Mouse (Mus musculus): Measurements from ENCODE around the gene Olfr1046. TPM values are rescaled to one million over a fixed set of nuclear protein-coding genes. Genes with fewer than 3 reads are reported as not detected.
"Not testable (repeated sequence)": the region's sequence is repeated elsewhere in the genome, so short reads cannot be mapped to it uniquely, and the experiment has no call there.

Gene Olfr1046
- total and polyA plus RNA-seq, 2 experiments, result not detected

GRCm38 (mm10) chr2:86185583-86185982 is 33.5 kb downstream of the Olfr1046 start, which contains the start of gene Olfr52:
Gene Olfr52 (minus strand): TSS chr2:86185683.
- no peaks in the 10 kb centered on the region for H3K36me3 ChIP-seq (ENCODE audit: control insufficient read depth, insufficient read depth, low read length)
- H3K27me3 ChIP-seq (ENCODE audit: control insufficient read depth, insufficient read depth, low read length), result no peaks in the 10 kb centered on the region
- H3K9ac ChIP-seq (ENCODE audit: low read depth, low read length), result no peak within 1 kb of the TSS
- TF ChIP-seq POLR2A (IDR thresholded peaks at IDR 0.05; ENCODE audit: extremely low read depth, insufficient read depth, low read length), result no peak
- TF ChIP-seq CTCF (IDR thresholded peaks at IDR 0.05; ENCODE audit: low read depth, low read length), result no peak
- no peak within 1 kb of the TSS for H3K27ac ChIP-seq (replicated peaks; ENCODE audit: insufficient read depth, low read depth, low read length)
- no peak for DNase-seq (ENCODE audit: extremely low read depth, low read depth, low spot score)
- H3K79me2 ChIP-seq (ENCODE audit: control insufficient read depth, insufficient read depth, low read length), result no peaks in the 10 kb centered on the region
- H3K4me1 ChIP-seq (ENCODE audit: control insufficient read depth, insufficient read depth, low read length), result no peaks in the 10 kb centered on the region
- no peak within 1 kb of the TSS for H3K4me3 ChIP-seq (ENCODE audit: insufficient read depth, low read depth, low read length)

DNA sequence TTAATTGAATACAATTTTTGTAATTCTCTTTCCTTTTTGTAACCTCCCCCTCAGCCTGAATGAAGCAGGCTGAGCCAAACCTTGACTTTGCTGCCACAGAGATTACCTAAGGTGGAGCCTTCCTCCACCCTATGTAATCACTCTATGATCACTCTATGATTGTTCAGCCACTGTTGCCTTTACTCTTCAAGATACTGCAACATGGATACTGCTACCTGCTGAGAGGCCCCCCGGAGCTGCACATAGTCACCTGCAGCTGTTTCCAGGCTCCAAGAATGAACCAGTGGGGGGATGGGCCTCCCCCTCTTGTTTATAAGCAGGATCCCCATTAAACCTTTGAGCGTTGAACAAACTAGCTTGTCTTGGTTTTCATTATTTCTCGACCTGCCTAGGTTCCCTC is 39.2 kb downstream of the Olfr1046 start:
- Histone ChIP-seq H3K36me3 (ENCODE audit: control insufficient read depth, insufficient read depth, low read length) (no peaks in the 10 kb centered on the region), H3K27me3 (ENCODE audit: control insufficient read depth, insufficient read depth, low read length) (no peaks in the 10 kb centered on the region), H3K27ac (replicated peaks; ENCODE audit: insufficient read depth, low read depth, low read length) (no peak overlapping the region), H3K4me3 (ENCODE audit: insufficient read depth, low read depth, low read length) (no peak overlapping the region), H3K9ac (ENCODE audit: low read depth, low read length) (no peak overlapping the region), H3K79me2 (ENCODE audit: control insufficient read depth, insufficient read depth, low read length) (no peaks in the 10 kb centered on the region), H3K4me1 (ENCODE audit: control insufficient read depth, insufficient read depth, low read length) (no peaks in the 10 kb centered on the region)
- no peak for TF ChIP-seq POLR2A (IDR thresholded peaks at IDR 0.05; ENCODE audit: extremely low read depth, insufficient read depth, low read length)
- no peak for TF ChIP-seq CTCF (IDR thresholded peaks at IDR 0.05; ENCODE audit: low read depth, low read length)
- WGBS, result 78% methylated on average over 3 of the region's 3 CpGs
- no peak for DNase-seq (ENCODE audit: extremely low read depth, low read depth, low spot score)

- Histone ChIP-seq H3K4me1 (ENCODE audit: control insufficient read depth, insufficient read depth, low read length) (no peaks in the 10 kb centered on the region), H3K9ac (ENCODE audit: low read depth, low read length) (no peak within 1 kb of the TSS), H3K36me3 (ENCODE audit: control insufficient read depth, insufficient read depth, low read length) (no peaks in the 10 kb centered on the region), H3K4me3 (ENCODE audit: insufficient read depth, low read depth, low read length) (no peak within 1 kb of the TSS), H3K27me3 (ENCODE audit: control insufficient read depth, insufficient read depth, low read length) (no peaks in the 10 kb centered on the region), H3K27ac (replicated peaks; ENCODE audit: insufficient read depth, low read depth, low read length) (no peak within 1 kb of the TSS), H3K79me2 (ENCODE audit: control insufficient read depth, insufficient read depth, low read length) (no peaks in the 10 kb centered on the region)
- TF ChIP-seq POLR2A (IDR thresholded peaks at IDR 0.05; ENCODE audit: extremely low read depth, insufficient read depth, low read length) (no peak), CTCF (IDR thresholded peaks at IDR 0.05; ENCODE audit: low read depth, low read length) (no peak)
- no peak for DNase-seq (ENCODE audit: extremely low read depth, low read depth, low spot score)
Measured at GRCm38 (mm10) chr2:86177720-86178119, 41.4 kb downstream of the Olfr1046 start, which contains the start of gene Olfr1044. Gene Olfr1044 (minus strand): TSS chr2:86177820.

- WGBS, result 82% methylated on average over 7 of the region's 7 CpGs
- DNase-seq (ENCODE audit: extremely low read depth, low read depth, low spot score); H3K36me3 ChIP-seq (ENCODE audit: control insufficient read depth, insufficient read depth, low read length); H3K4me3 ChIP-seq (ENCODE audit: insufficient read depth, low read depth, low read length); H3K4me1 ChIP-seq (ENCODE audit: control insufficient read depth, insufficient read depth, low read length); H3K79me2 ChIP-seq (ENCODE audit: control insufficient read depth, insufficient read depth, low read length); H3K27ac ChIP-seq (replicated peaks; ENCODE audit: insufficient read depth, low read depth, low read length); H3K27me3 ChIP-seq (ENCODE audit: control insufficient read depth, insufficient read depth, low read length); H3K9ac ChIP-seq (ENCODE audit: low read depth, low read length): not testable (repeated sequence)
Measured at GRCm38 (mm10) chr2:86175422-86175821, 43.7 kb downstream of the Olfr1046 start.

- WGBS, result 84% methylated on average over 2 of the region's 2 CpGs
- no peaks in the 10 kb centered on the region for H3K4me1 ChIP-seq (ENCODE audit: control insufficient read depth, insufficient read depth, low read length)
- H3K27me3 ChIP-seq (ENCODE audit: control insufficient read depth, insufficient read depth, low read length), result no peaks in the 10 kb centered on the region
- DNase-seq (ENCODE audit: extremely low read depth, low read depth, low spot score), result no peak
- TF ChIP-seq POLR2A (IDR thresholded peaks at IDR 0.05; ENCODE audit: extremely low read depth, insufficient read depth, low read length) (no peak), CTCF (IDR thresholded peaks at IDR 0.05; ENCODE audit: low read depth, low read length) (no peak)
- H3K4me3 ChIP-seq (ENCODE audit: insufficient read depth, low read depth, low read length), result no peak within 1 kb of the TSS
- H3K27ac ChIP-seq (replicated peaks; ENCODE audit: insufficient read depth, low read depth, low read length), result no peak within 1 kb of the TSS
- H3K79me2 ChIP-seq (ENCODE audit: control insufficient read depth, insufficient read depth, low read length), result no peaks in the 10 kb centered on the region
- H3K9ac ChIP-seq (ENCODE audit: low read depth, low read length), result no peak within 1 kb of the TSS
- no peaks in the 10 kb centered on the region for H3K36me3 ChIP-seq (ENCODE audit: control insufficient read depth, insufficient read depth, low read length)
Measured at GRCm38 (mm10) chr2:86167422-86167821, 51.7 kb downstream of the Olfr1046 start, which contains the start of gene Olfr1043. Gene Olfr1043 (minus strand): TSS chr2:86167522.

Other genes starting within 250 kb of the Olfr1046 start
- 0.09 and 0.13 TPM in 2 replicates for gene Olfr1029, start 245.4 kb downstream of the Olfr1046 start, total RNA-seq (2014; rRNA removed)
- gene Olfr1029, start 245.4 kb downstream of the Olfr1046 start, polyA plus RNA-seq (2012; rRNA removed), result 0.04 TPM in 1 of 2 replicates, not detected in the other
- under 0.01 TPM in 1 of 2 replicates, not detected in the other for gene Olfr1030, start 240.0 kb downstream of the Olfr1046 start, total RNA-seq (2014; rRNA removed)
- gene Olfr1030, start 240.0 kb downstream of the Olfr1046 start, polyA plus RNA-seq (2012; rRNA removed), result 0.02 TPM in 1 of 2 replicates, not detected in the other
- gene Olfr1031, start 229.0 kb downstream of the Olfr1046 start, total RNA-seq (2014; rRNA removed), result not detected in 2 replicates
- not detected in 2 replicates for gene Olfr1031, start 229.0 kb downstream of the Olfr1046 start, polyA plus RNA-seq (2012; rRNA removed)
- not detected in 2 replicates for gene Olfr1032, start 213.8 kb downstream of the Olfr1046 start, total RNA-seq (2014; rRNA removed)
- gene Olfr1032, start 213.8 kb downstream of the Olfr1046 start, polyA plus RNA-seq (2012; rRNA removed), result not detected in 2 replicates
- 8.7 and 10.7 TPM in 2 replicates for gene Olfr1033, start 198.7 kb downstream of the Olfr1046 start, total RNA-seq (2014; rRNA removed)
- 1.7 TPM in 2 replicates for gene Olfr1033, start 198.7 kb downstream of the Olfr1046 start, polyA plus RNA-seq (2012; rRNA removed)
- 2.4 and 2.6 TPM in 2 replicates for gene Olfr1034, start 173.5 kb downstream of the Olfr1046 start, total RNA-seq (2014; rRNA removed)
- gene Olfr1034, start 173.5 kb downstream of the Olfr1046 start, polyA plus RNA-seq (2012; rRNA removed), result 0.90 and 0.93 TPM in 2 replicates
- not detected in 2 replicates for gene Olfr1036, start 145.3 kb downstream of the Olfr1046 start, total RNA-seq (2014; rRNA removed)
- not detected in 2 replicates for gene Olfr1036, start 145.3 kb downstream of the Olfr1046 start, polyA plus RNA-seq (2012; rRNA removed)
- not detected in 2 replicates for gene Olfr1037, start 131.9 kb downstream of the Olfr1046 start, total RNA-seq (2014; rRNA removed)
- gene Olfr1037, start 131.9 kb downstream of the Olfr1046 start, polyA plus RNA-seq (2012; rRNA removed), result not detected in 2 replicates
- gene Olfr1039, start 83.4 kb downstream of the Olfr1046 start, total RNA-seq (2014; rRNA removed), result not detected in 2 replicates
- gene Olfr1039, start 83.4 kb downstream of the Olfr1046 start, polyA plus RNA-seq (2012; rRNA removed), result not detected in 2 replicates
- gene Olfr1040, start 72.6 kb downstream of the Olfr1046 start, total RNA-seq (2014; rRNA removed), result not detected in 2 replicates
- gene Olfr1040, start 72.6 kb downstream of the Olfr1046 start, polyA plus RNA-seq (2012; rRNA removed), result not detected in 2 replicates
- not detected in 2 replicates for gene Olfr1042, start 57.5 kb downstream of the Olfr1046 start, total RNA-seq (2014; rRNA removed)
- gene Olfr1042, start 57.5 kb downstream of the Olfr1046 start, polyA plus RNA-seq (2012; rRNA removed), result not detected in 2 replicates
- not detected in 2 replicates for gene Olfr1043, start 51.8 kb downstream of the Olfr1046 start, total RNA-seq (2014; rRNA removed)
- not detected in 2 replicates for gene Olfr1043, start 51.8 kb downstream of the Olfr1046 start, polyA plus RNA-seq (2012; rRNA removed)
- gene Olfr1044, start 41.5 kb downstream of the Olfr1046 start, total RNA-seq (2014; rRNA removed), result not detected in 2 replicates
- gene Olfr1044, start 41.5 kb downstream of the Olfr1046 start, polyA plus RNA-seq (2012; rRNA removed), result not detected in 2 replicates
- not detected in 2 replicates for gene Olfr52, start 33.6 kb downstream of the Olfr1046 start, total RNA-seq (2014; rRNA removed)
- not detected in 2 replicates for gene Olfr52, start 33.6 kb downstream of the Olfr1046 start, polyA plus RNA-seq (2012; rRNA removed)
- gene Olfr1045, start 16.3 kb downstream of the Olfr1046 start, total RNA-seq (2014; rRNA removed), result not detected in 2 replicates
- not detected in 2 replicates for gene Olfr1045, start 16.3 kb downstream of the Olfr1046 start, polyA plus RNA-seq (2012; rRNA removed)
- not detected in 2 replicates for gene Olfr1047, start 12.1 kb upstream of the Olfr1046 start, total RNA-seq (2014; rRNA removed)
- gene Olfr1047, start 12.1 kb upstream of the Olfr1046 start, polyA plus RNA-seq (2012; rRNA removed), result not detected in 2 replicates
- not detected in 2 replicates for gene Olfr1048, start 21.0 kb upstream of the Olfr1046 start, total RNA-seq (2014; rRNA removed)
- not detected in 2 replicates for gene Olfr1048, start 21.0 kb upstream of the Olfr1046 start, polyA plus RNA-seq (2012; rRNA removed)
- not detected in 2 replicates for gene Olfr1049, start 39.0 kb upstream of the Olfr1046 start, total RNA-seq (2014; rRNA removed)
- gene Olfr1049, start 39.0 kb upstream of the Olfr1046 start, polyA plus RNA-seq (2012; rRNA removed), result not detected in 2 replicates
- gene Olfr1051, start 59.8 kb upstream of the Olfr1046 start, total RNA-seq (2014; rRNA removed), result not detected in 2 replicates
- not detected in 2 replicates for gene Olfr1051, start 59.8 kb upstream of the Olfr1046 start, polyA plus RNA-seq (2012; rRNA removed)
- not detected in 2 replicates for gene Olfr1052, start 73.1 kb upstream of the Olfr1046 start, total RNA-seq (2014; rRNA removed)
- gene Olfr1052, start 73.1 kb upstream of the Olfr1046 start, polyA plus RNA-seq (2012; rRNA removed), result not detected in 2 replicates
- gene Olfr1053, start 96.0 kb upstream of the Olfr1046 start, total RNA-seq (2014; rRNA removed), result not detected in 2 replicates
- not detected in 2 replicates for gene Olfr1053, start 96.0 kb upstream of the Olfr1046 start, polyA plus RNA-seq (2012; rRNA removed)
- not detected in 2 replicates for gene Olfr1054, start 116.1 kb upstream of the Olfr1046 start, total RNA-seq (2014; rRNA removed)
- not detected in 2 replicates for gene Olfr1054, start 116.1 kb upstream of the Olfr1046 start, polyA plus RNA-seq (2012; rRNA removed)
- not detected in 2 replicates for gene Olfr1055, start 131.0 kb upstream of the Olfr1046 start, total RNA-seq (2014; rRNA removed)
- not detected in 2 replicates for gene Olfr1055, start 131.0 kb upstream of the Olfr1046 start, polyA plus RNA-seq (2012; rRNA removed)
- not detected in 2 replicates for gene Olfr1056, start 143.2 kb upstream of the Olfr1046 start, total RNA-seq (2014; rRNA removed)
- gene Olfr1056, start 143.2 kb upstream of the Olfr1046 start, polyA plus RNA-seq (2012; rRNA removed), result not detected in 2 replicates
- not detected in 2 replicates for gene Olfr1057, start 159.1 kb upstream of the Olfr1046 start, total RNA-seq (2014; rRNA removed)
- gene Olfr1057, start 159.1 kb upstream of the Olfr1046 start, polyA plus RNA-seq (2012; rRNA removed), result not detected in 2 replicates
- not detected in 2 replicates for gene Olfr1058, start 169.2 kb upstream of the Olfr1046 start, total RNA-seq (2014; rRNA removed)
- gene Olfr1058, start 169.2 kb upstream of the Olfr1046 start, polyA plus RNA-seq (2012; rRNA removed), result not detected in 2 replicates
- not detected in 2 replicates for gene Olfr1061, start 194.7 kb upstream of the Olfr1046 start, total RNA-seq (2014; rRNA removed)
- gene Olfr1061, start 194.7 kb upstream of the Olfr1046 start, polyA plus RNA-seq (2012; rRNA removed), result not detected in 2 replicates
- not detected in 2 replicates for gene Olfr1062, start 207.4 kb upstream of the Olfr1046 start, total RNA-seq (2014; rRNA removed)
- not detected in 2 replicates for gene Olfr1062, start 207.4 kb upstream of the Olfr1046 start, polyA plus RNA-seq (2012; rRNA removed)
- not detected in 2 replicates for gene Olfr1065, start 231.3 kb upstream of the Olfr1046 start, total RNA-seq (2014; rRNA removed)
- gene Olfr1065, start 231.3 kb upstream of the Olfr1046 start, polyA plus RNA-seq (2012; rRNA removed), result not detected in 2 replicates
- gene Olfr1066, start 237.0 kb upstream of the Olfr1046 start, total RNA-seq (2014; rRNA removed), result not detected in 2 replicates
- not detected in 2 replicates for gene Olfr1066, start 237.0 kb upstream of the Olfr1046 start, polyA plus RNA-seq (2012; rRNA removed)